Mouse (Mus musculus): ENCODE measurements around the gene Vsig10l. TPM values are rescaled to one million over a fixed set of nuclear protein-coding genes. Genes with fewer than 3 reads are reported as not detected.

The Vsig10l gene
- 1 to 10 TPM; 2.0 to 2.5 TPM for total RNA-seq (2021)

- no peak for DNase-seq
- intact Hi-C loops (cut with DNase I): no loop called here
Observed at GRCm38 (mm10) chr7:43462851-43463250, at the start of gene Vsig10l. Gene Vsig10l (plus strand): TSS chr7:43463151.

- intact Hi-C loops (cut with DNase I): no loop called here
- DNase-seq: no peak
Observed at GRCm38 (mm10) chr7:43417298-43417697, 45.7 kb upstream of the Vsig10l start.

DNA sequence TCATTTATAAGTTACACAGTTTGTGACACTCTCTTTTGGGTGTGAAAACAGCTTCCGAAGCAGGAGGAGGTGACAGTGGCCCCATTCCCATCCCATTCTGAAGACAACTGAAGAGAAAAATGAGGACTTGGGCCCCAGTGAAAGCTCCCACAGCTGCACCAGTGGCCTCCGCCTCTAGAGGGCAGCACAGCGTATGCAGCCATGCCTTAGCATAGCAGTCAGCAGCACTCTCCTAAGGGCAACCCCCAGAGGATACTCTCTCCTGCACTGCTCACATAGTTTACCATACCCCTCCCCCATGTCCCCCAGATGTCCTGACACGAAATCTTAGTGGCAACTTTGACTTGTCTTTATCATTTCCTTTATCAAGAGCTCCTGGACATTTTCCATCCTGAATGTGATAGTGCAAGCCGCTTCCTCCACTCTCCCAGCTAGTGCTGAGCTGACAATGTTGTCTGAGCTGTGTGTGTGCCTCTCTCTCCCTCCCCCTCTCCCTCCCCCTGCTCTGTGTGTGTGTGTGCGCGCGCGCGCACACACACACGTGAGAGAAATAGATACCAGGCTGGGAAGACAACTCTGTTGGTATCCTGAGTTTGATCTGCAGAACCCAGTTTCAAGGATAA is 39.8 kb upstream of the Vsig10l start:
- intact Hi-C loops (cut with DNase I): loop anchor here (1.0 kb wide), 1 partner anchor 43 kb away; no protein-coding TSS in a partner anchor
- DNase-seq: peak; percentile 85 to 91

DNA sequence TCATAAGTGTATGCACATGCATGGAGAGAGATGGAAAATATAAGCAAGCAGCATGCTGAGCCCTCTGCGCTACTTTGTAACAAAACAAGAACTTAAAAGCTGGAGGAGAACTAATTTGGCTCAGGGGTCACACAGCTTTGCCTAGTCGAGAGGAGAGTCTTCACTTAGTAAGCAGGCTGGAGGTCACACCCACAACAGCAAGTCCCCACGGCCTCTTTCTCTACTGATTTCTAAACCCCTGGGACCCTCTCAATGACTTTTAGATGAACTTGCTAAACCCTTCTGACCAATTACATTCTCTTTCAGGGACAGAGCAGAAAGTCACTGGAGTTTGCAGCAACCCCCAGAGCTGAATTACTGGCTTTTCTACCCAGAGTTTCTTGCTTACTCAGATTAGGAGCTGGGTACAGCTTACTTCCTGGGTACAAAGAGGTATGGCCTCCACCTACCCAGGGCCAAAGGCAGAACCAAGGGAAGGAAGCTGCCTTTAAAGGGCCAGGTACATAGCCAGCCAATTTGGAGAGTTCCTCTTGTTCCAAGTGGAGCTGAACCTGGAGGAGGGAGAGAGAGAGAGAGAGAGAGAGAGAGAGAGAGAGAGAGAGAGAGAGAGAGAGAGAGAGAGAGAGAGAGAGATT is 38.8 kb upstream of the Vsig10l start:
- intact Hi-C loops (cut with DNase I): loop anchor here (1.0 kb wide), 1 partner anchor 42 kb away; no protein-coding TSS in a partner anchor
- DNase-seq: no peak

GRCm38 (mm10) chr7:43427406-43427805 is 35.5 kb upstream of the Vsig10l start, which contains the start of gene Lim2:
Gene Lim2 (plus strand): TSS chr7:43427670.
- no peak for DNase-seq
- intact Hi-C loops (cut with DNase I): no loop called here

- intact Hi-C loops (cut with DNase I): no loop called here
- DNase-seq: no peak
Observed at GRCm38 (mm10) chr7:43429500-43429899, 33.5 kb upstream of the Vsig10l start.

GRCm38 (mm10) chr7:43432891-43433290 is 30.1 kb upstream of the Vsig10l start:
- intact Hi-C loops (cut with DNase I): no loop called here
- no peak for DNase-seq

GRCm38 (mm10) chr7:43434676-43435075 is 28.3 kb upstream of the Vsig10l start:
- intact Hi-C loops (cut with DNase I): no loop called here
- no peak for DNase-seq

- no peak for DNase-seq
- intact Hi-C loops (cut with DNase I): no loop called here
Observed at GRCm38 (mm10) chr7:43436341-43437255, 26.4 kb upstream of the Vsig10l start, which contains the start of gene Nkg7. Gene Nkg7 (plus strand): TSS chr7:43437073.

DNA sequence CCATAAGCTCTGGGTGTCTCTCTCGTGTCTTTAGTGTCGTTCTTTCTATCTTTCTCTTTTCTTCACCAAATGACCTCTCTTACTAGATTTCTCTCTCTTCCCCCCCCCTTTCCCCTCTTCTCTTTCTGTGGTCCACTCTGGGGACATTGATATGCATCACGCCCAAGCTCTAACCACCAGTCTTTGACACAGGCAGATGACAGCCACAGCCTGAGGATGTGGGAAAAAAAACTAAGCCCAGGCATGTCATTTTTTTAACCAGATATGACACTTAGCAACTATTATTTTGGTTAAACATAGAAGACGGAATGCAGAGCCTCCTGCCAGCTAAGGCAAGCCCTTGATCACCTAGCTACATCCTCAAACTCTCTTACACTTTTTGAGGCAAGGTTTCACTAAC is 24.3 kb upstream of the Vsig10l start:
- DNase-seq: no peak
- intact Hi-C loops (cut with DNase I): no loop called here

- intact Hi-C loops (cut with DNase I): loop anchor here (5.0 kb wide), 2 partner anchors 133 to 807 kb away; partner anchors contain the start of genes 1700028J19Rik and 2410002F23Rik
- no peak for DNase-seq
Observed at GRCm38 (mm10) chr7:43440482-43440881, 22.5 kb upstream of the Vsig10l start, which contains the start of gene Cldnd2. Gene Cldnd2 (plus strand): TSS chr7:43440782.

DNA sequence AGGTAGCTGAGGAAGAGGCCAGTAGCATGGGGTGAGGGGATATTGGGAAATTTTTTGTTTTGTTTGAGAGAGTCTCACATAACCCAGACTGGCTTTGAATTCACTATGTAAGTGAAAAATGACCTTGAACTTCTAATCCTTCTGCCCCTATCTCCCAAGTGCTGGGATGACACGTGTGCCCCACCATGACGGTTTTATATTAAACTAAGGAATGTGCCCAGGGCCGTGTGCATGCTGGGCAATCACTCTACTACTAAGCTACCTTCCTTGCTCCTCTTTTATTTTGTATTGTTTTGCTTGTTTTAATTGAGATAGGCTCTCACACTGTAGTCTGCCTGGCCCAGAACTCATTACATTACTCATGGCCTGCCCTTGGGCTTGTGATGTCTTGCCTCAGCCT is 21.9 kb upstream of the Vsig10l start:
- intact Hi-C loops (cut with DNase I): loop anchor here (5.0 kb wide), 2 partner anchors 134 to 806 kb away; partner anchors contain the start of genes 1700028J19Rik and 2410002F23Rik
- no peak for DNase-seq

DNA sequence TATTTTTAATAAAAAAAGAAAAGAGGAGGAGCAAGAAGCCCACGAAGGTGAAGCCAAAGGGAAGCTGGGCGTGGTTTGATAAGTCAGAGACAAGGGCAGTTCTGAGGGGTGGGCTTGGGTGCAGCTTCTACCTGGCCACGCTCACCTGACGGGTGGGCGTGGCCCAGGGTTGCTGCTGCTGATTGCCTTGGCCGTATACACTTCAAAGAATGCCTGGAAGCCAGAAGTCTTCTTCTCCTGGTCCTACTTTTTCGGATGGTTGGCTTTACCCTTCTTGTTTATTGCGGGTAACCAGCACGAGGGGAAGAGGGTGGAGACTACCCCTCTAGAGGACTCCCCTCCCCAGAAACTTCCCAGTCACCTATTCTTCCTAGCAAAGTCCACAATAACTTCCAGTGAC is 20.3 kb upstream of the Vsig10l start:
- intact Hi-C loops (cut with DNase I): loop anchor here (5.0 kb wide), 2 partner anchors 135 to 805 kb away; partner anchors contain the start of genes 1700028J19Rik and 2410002F23Rik
- no peak for DNase-seq

- intact Hi-C loops (cut with DNase I): loop anchor here (5.0 kb wide), 2 partner anchors 136 to 804 kb away; partner anchors contain the start of genes 1700028J19Rik and 2410002F23Rik
Observed at GRCm38 (mm10) chr7:43443126-43443916, 19.6 kb upstream of the Vsig10l start.

GRCm38 (mm10) chr7:43443917-43444293 is 19.0 kb upstream of the Vsig10l start, which contains the start of the genes Etfb and Gm45233:
Gene Etfb (plus strand): TSS chr7:43444083.
Gene Gm45233 (plus strand): TSS chr7:43444128.
- peak; percentile 90 to 92 for DNase-seq
- intact Hi-C loops (cut with DNase I): loop anchor here (5.0 kb wide), 2 partner anchors 137 to 803 kb away; partner anchors contain the start of genes 1700028J19Rik and 2410002F23Rik

More at GRCm38 (mm10) chr7:43443126-43443916, 19.6 kb upstream of the Vsig10l start:
- DNase-seq: peak; percentile 83

DNA sequence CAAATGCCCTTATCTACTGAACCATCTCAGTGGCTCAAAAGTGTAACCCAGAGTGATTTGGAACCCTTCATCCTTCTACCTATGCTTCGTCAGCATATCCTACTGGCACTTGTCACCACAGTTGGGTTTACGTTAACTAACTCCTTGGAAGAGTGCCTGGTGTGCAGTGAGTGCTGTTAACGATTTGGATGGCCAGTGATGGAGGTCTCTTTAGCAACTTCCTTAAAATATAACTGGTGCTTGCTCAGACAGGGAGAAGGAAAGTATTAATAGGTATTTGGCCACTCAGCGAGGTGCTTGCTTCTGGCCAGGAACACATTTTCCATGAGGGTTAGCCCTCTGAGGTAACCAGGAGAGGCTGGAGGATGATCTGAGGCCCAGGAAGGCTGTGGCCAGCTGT is 15.2 kb upstream of the Vsig10l start:
- intact Hi-C loops (cut with DNase I): no loop called here
- no peak for DNase-seq

- intact Hi-C loops (cut with DNase I): no loop called here
- no peak for DNase-seq
Observed at GRCm38 (mm10) chr7:43448246-43448645, 14.7 kb upstream of the Vsig10l start.

DNA sequence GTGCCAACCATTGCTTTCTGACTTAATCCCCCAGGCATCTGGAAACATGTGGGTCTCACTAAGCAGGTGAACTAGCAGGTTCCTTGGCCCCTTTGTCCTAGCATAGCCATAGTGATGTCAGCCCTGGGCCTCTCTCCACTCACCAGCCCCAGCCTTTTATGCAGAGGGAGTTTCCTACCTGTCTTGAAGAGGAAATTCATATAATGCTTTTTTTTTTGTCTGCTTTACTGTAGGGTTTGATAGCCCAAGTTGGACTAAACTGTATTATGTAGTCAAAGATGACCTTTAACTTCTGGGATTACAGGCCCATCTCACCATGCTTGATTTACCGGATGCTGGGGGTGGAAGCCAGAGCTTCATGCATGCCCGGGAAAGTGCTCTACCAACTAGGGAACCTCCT is 13.1 kb upstream of the Vsig10l start:
- intact Hi-C loops (cut with DNase I): no loop called here
- DNase-seq: no peak

- intact Hi-C loops (cut with DNase I): no loop called here
- no peak for DNase-seq
Observed at GRCm38 (mm10) chr7:43451726-43452125, 11.2 kb upstream of the Vsig10l start.

- no peak for DNase-seq
Observed at GRCm38 (mm10) chr7:43452609-43453008, 10.3 kb upstream of the Vsig10l start.

More at GRCm38 (mm10) chr7:43452609-43453008, 10.3 kb upstream of the Vsig10l start:
- intact Hi-C loops (cut with DNase I): no loop called here

All from heart, postnatal 36 days (tissue).